Mouse (Mus musculus) kidney, postnatal 4 days (tissue): ENCODE measurements at regions not wholly inside any gene's neighbourhood (a gene's known extent, or its start where the extent isn't known, plus 50 kb on each side); places are given as distances from the start of the nearest gene placed in this dataset.
A peak's percentile ranks its signal among the peaks of the same experiment; 100 is the strongest.
"Not testable (repeated sequence)": the region's sequence is repeated elsewhere in the genome, so short reads cannot be mapped to it uniquely, and the experiment has no call there.

Experiments used
- DNase-seq, 2 experiments: peaks; one replicate each; pipeline ENCODE4 v3.0.0; 2021; ENCODE audit warnings: mixed read lengths in 2 of 2

GRCm38 (mm10) chr17:83049972-83050535 is 165.0 kb upstream of the Pkdcc start:
- no peak for DNase-seq

- no peak for DNase-seq
Observed at GRCm38 (mm10) chr17:83050591-83051197, 164.4 kb upstream of the Pkdcc start.

- DNase-seq = no peak
Observed at GRCm38 (mm10) chr17:83052613-83053140, 162.4 kb upstream of the Pkdcc start.

GRCm38 (mm10) chr17:83057832-83058231 is 157.3 kb upstream of the Pkdcc start:
- no peak for DNase-seq

- no peak for DNase-seq
Observed at GRCm38 (mm10) chr17:83061843-83062242, 153.2 kb upstream of the Pkdcc start.

- DNase-seq = no peak
Observed at GRCm38 (mm10) chr17:83063848-83064247, 151.2 kb upstream of the Pkdcc start.

GRCm38 (mm10) chr17:83064376-83064775 is 150.7 kb upstream of the Pkdcc start:
- DNase-seq = not testable (repeated sequence)

- DNase-seq = no peak
Observed at GRCm38 (mm10) chr17:83069246-83069645, 145.8 kb upstream of the Pkdcc start.

- DNase-seq = no peak
Observed at GRCm38 (mm10) chr17:83071746-83072145, 143.3 kb upstream of the Pkdcc start.

- no peak for DNase-seq
Observed at GRCm38 (mm10) chr17:83072175-83072574, 142.9 kb upstream of the Pkdcc start.

GRCm38 (mm10) chr17:83074893-83075292 is 140.2 kb upstream of the Pkdcc start:
- DNase-seq = no peak

- DNase-seq = peak; percentile 61 to 70
Observed at GRCm38 (mm10) chr17:83077737-83078600, 137.1 kb upstream of the Pkdcc start.

- DNase-seq = peak; percentile 41 to 54
Observed at GRCm38 (mm10) chr17:83078601-83079360, 136.3 kb upstream of the Pkdcc start.

- DNase-seq = peak; percentile 56 to 66
Observed at GRCm38 (mm10) chr17:83079361-83079685, 135.8 kb upstream of the Pkdcc start.

GRCm38 (mm10) chr17:83081729-83082128 is 133.4 kb upstream of the Pkdcc start:
- peak; percentile 42 to 65 for DNase-seq

GRCm38 (mm10) chr17:83083521-83083920 is 131.6 kb upstream of the Pkdcc start:
- DNase-seq = no peak

- no peak for DNase-seq
Observed at GRCm38 (mm10) chr17:83085792-83086475, 129.2 kb upstream of the Pkdcc start.

- no peak for DNase-seq
Observed at GRCm38 (mm10) chr17:83086703-83087102, 128.4 kb upstream of the Pkdcc start.

- no peak for DNase-seq
Observed at GRCm38 (mm10) chr17:83088471-83088870, 126.6 kb upstream of the Pkdcc start.

GRCm38 (mm10) chr17:83089856-83090692 is 125.0 kb upstream of the Pkdcc start:
- DNase-seq = no peak

- no peak for DNase-seq
Observed at GRCm38 (mm10) chr17:83093862-83094261, 121.2 kb upstream of the Pkdcc start.
